Mouse (Mus musculus) granulocyte monocyte progenitor cell, adult 5-6 weeks (primary cell): ENCODE measurements at regions not wholly inside any gene's neighbourhood (a gene's known extent, or its start where the extent isn't known, plus 50 kb on each side); places are given as distances from the start of the nearest gene placed in this dataset.
"Not testable (repeated sequence)": the region's sequence is repeated elsewhere in the genome, so short reads cannot be mapped to it uniquely, and the experiment has no call there.

Experiments used
- ATAC-seq: replicated peaks from 2 replicates; pipeline ENCODE4 v1.8.0; 2016; ENCODE audit warnings: mild to moderate bottlenecking, moderate TSS enrichment, inconsistent platforms; ENCODE audit not compliant: poor library complexity, severe bottlenecking

DNA sequence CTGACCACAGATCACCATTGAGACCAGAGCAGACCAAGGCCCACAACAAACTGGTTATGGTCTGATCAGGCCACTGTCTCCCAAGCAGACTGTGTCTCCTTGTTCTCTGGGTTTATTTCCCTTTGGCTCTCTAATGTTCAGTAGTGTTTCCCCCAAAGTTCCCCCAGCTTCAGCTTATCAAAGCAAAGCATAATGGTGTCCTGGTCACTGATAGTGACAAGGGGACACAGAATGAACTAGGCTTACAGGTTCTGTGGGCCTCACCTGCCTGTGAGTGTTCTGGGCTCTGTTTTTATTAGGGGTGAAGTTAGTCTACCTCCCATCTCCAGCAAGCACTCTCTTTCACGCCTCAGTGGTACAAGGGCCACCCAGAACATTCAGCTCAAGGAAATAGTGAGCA is 92.7 kb downstream of the Cd24a start:
- ATAC-seq, result no peak

GRCm38 (mm10) chr10:43671785-43672184 is 93.7 kb downstream of the Cd24a start:
- no peak for ATAC-seq

DNA sequence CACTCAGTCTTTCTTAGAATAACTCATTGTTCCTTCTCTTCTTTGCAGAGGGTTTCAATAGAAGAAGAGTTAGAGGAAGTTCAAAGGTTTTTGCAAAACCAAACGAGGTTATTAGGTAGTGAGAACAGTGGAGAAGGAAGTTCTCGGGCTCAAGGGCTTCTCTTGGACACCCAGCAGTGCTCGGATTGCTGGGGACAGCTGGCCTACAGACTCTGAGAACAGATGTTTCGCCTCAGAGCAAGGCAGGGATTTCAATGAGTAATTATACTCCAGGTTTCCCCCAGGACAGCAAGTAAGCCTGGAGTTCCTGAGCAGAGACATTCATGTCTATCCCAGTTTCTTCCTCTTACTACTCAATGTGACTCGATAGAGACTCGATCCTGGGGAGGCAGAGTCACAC is 94.4 kb downstream of the Cd24a start:
- peak; percentile 48 for ATAC-seq

- ATAC-seq, result no peak
Observed at GRCm38 (mm10) chr10:43674749-43675148, 96.7 kb downstream of the Cd24a start.

GRCm38 (mm10) chr10:43675495-43675894 is 97.4 kb downstream of the Cd24a start:
- ATAC-seq, result not testable (repeated sequence)

DNA sequence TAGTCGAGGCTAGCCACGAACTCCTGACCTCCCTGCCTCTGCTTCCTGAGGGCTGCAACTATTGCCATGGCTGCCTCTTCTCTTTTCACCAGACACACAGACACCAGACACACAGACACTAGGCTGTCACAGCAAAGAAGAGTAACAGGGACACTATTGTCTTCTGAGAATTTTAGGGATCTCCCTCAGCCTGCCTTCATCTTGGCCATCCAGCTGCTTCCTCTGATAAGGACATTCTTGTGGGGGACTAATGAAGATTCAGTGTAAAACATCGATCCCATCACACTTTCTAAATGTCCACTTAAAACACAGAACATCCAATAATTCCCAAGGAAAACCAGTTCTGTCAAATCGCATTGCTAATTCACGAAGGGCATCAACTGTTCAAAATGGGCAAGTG is 98.2 kb downstream of the Cd24a start:
- ATAC-seq, result no peak

- ATAC-seq, result peak; percentile 93
Observed at GRCm38 (mm10) chr10:43684247-43685033, 106.4 kb downstream of the Cd24a start.

- ATAC-seq, result no peak
Observed at GRCm38 (mm10) chr10:43689161-43689913, 111.3 kb downstream of the Cd24a start.

DNA sequence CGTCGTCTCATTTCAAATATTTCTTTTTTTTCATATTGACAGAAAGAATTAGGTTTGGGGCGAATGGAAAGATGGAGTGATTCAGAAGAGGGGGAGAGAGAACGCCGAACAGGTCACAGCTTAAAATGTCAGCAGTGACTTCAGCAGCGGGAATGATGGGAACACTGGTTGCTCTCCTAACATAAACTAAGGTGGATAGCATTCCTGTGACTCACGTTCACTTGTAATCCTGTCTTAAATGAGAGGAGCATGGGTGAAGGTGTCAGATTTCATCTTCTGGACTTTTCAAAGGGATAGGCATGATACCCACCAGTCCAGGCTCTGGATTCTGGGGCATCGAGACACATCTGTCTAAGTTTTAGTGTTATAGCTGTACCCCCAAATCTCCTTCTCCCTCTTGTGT is 111.8 kb downstream of the Cd24a start:
- no peak for ATAC-seq

GRCm38 (mm10) chr10:43693974-43694373 is 115.9 kb downstream of the Cd24a start:
- ATAC-seq, result no peak

DNA sequence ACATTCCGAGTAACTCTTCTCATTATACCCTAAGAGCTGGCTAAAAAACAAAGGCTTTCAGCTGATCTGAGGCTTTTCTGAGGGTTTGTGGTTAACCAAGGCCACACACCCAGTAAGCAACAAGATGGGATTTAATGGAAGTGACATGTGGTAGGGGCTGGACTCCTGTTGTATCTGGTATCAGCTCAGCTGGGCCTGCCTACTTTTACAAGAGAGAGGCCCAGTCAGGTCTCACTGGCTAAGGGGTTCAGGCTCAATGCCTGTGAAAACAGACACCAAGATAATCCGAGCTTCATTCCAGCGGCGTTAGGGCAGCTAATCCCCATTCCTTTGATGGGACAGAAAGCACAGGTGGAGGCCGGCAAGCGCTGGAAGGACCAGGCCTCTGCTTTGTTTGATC is 116.4 kb downstream of the Cd24a start:
- peak; percentile 56 for ATAC-seq

GRCm38 (mm10) chr10:43695470-43695869 is 117.4 kb downstream of the Cd24a start:
- ATAC-seq, result no peak

GRCm38 (mm10) chr10:43697917-43698316 is 119.8 kb downstream of the Cd24a start:
- no peak for ATAC-seq

DNA sequence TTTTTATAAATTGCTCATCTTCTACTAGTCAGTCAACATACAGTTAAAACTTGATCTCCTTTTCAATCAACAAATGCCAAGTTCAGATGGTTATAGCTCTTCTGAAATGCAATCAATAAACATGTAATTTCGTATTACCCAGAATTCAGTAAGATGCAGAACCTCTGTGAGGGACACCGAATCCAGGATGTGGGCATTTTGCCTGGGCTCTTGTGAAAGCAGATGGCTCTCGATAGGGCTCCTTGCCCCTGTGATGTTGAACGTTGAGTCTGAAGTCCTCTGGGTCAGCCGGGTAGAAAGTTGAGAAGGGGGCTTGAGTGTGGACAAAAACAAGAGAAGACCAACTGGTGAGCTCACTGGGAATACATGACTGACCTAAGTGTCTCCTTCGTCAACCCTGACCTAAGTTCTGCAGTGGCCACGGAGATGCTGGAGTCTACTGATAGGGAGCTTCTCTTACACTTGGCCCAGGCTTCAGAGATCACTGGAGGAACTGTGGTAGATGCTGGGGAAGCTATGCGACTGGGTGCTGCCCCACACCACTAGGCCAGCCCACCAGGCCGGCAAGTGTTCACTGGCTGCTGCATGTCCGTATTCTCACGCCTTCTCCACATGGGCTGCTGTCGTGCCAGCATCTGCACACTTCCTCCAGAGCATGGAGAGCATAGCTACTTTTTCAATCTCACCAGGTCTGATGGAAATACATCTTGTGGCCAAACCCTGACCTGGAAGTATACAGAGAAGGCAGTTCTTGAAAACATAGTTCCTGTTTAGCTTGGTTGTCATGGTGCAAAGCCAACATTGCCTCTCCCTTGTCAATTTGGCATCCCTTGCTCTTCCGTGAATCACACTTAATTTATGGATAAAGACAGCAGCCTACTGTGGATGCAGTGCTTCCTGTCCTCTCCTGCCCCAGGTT is 122.5 kb downstream of the Cd24a start:
- peak; percentile 47 for ATAC-seq

DNA sequence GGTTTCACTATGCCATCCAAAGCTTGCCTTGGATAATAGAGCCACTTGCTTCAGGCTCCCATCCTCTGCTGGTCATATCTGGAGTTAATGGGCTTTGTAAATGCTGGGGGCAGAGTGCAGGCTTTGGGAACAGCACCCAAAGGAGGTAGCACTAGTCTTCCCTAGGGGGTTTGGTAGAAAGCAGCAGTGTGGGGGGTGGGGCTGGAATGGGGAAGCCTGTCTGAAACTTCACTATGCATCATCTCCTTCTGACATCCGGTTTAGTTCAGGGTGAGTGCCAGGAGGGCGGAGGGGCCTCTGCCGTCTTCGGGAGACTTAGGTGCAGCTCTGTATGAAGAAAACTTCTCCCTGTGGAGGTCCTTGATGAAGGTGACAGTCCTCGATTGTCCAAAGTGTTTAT is 124.8 kb downstream of the Cd24a start:
- peak; percentile 60 for ATAC-seq

GRCm38 (mm10) chr10:43706001-43706988 is 128.2 kb downstream of the Cd24a start:
- peak; percentile 23 for ATAC-seq

- ATAC-seq, result no peak
Observed at GRCm38 (mm10) chr10:43707011-43707410, 128.9 kb downstream of the Cd24a start.

- ATAC-seq, result peak; percentile 15; the same call in 1 of the 2 replicates
Observed at GRCm38 (mm10) chr10:43707821-43708373, 129.8 kb downstream of the Cd24a start.
